Mouse (Mus musculus) forebrain, embryonic 10.5 days (tissue): ENCODE measurements around the gene Hecw2. TPM values are rescaled to one million over a fixed set of nuclear protein-coding genes. Genes with fewer than 3 reads are reported as not detected.

Source experiments
- DNase-seq: peaks from one replicate; pipeline ENCODE4 v3.0.0-alpha.2; 2017; ENCODE audit warnings: low spot score; ENCODE audit errors: extremely low spot score
- H3K27ac ChIP-seq: fragments of 300-500 bp; sonication (generic); 2 replicates; pipeline ENCODE4 v1.5.1; 2016; ENCODE audit warnings: mild to moderate bottlenecking
- H3K27me3 ChIP-seq: fragments of 300-500 bp; sonication (generic); 2 replicates; pipeline ENCODE4 v1.6.1; 2016; ENCODE audit warnings: mild to moderate bottlenecking; ENCODE audit not compliant: poor library complexity, severe bottlenecking
- H3K36me3 ChIP-seq: fragments of 300-500 bp; sonication (generic); replicated peaks from 2 replicates; pipeline ENCODE4 v1.6.1; 2016; ENCODE audit warnings: mild to moderate bottlenecking, moderate library complexity
- H3K4me1 ChIP-seq: fragments of 300-500 bp; sonication (generic); 2 replicates; pipeline ENCODE4 v1.6.1; 2016
- H3K4me3 ChIP-seq: fragments of 300-500 bp; sonication (generic); 2 replicates; pipeline ENCODE4 v1.5.1; 2016; ENCODE audit warnings: mild to moderate bottlenecking, moderate library complexity
- H3K9me3 ChIP-seq: fragments of 300-500 bp; sonication (generic); 2 replicates; pipeline ENCODE4 v1.6.1; 2016; ENCODE audit warnings: mild to moderate bottlenecking, moderate library complexity
- WGBS: fragments of 180-500 bp; shearing (Covaris S2); methylation state at CpG from one replicate; pipeline ENCODE4 v1.1.7; 2016; 5-methylcytosine and 5-hydroxymethylcytosine counted together
- polyA plus RNA-seq: library from polyadenylated mRNA; unstranded; fragments of >200 nt; fragmentation: Nextera tagmentation; extraction: Ambion mirVana; gene quantifications from 2 replicates; pipeline ENCODE4 v1.2.1, GENCODE M21; 2016

Gene Hecw2
- polyA plus RNA-seq, 1 experiment from 2014 or later, result 3.2 TPM

DNA sequence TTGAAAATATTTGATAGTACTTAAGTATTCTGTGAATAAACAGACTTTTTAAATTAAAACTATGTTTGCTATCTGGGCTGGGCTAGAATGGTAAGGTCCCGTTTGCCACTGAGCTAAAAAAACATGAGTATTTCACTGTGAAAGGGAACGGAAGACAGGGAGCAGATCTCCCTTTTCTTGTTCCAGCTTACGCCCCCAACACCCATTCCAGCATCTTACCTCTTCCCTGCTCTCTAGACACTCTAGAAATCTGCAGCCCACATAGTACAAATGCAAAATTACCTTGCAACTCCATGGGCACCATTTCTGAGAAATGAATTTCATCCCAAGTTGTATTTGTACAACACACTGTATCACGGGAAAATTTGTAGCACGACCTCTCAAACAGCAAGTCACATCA is 49.9 kb downstream of the Hecw2 start:
- Histone ChIP-seq H3K27ac (no peak overlapping the region), H3K27me3 (no peaks in the 10 kb centered on the region), H3K4me3 (no peak overlapping the region), H3K4me1 (no peaks in the 10 kb centered on the region), H3K36me3 (no peaks in the 10 kb centered on the region), H3K9me3 (no peaks in the 10 kb centered on the region)
- DNase-seq, result no peak
- 91% methylated on average over 5 of the region's 5 CpGs for WGBS

DNA sequence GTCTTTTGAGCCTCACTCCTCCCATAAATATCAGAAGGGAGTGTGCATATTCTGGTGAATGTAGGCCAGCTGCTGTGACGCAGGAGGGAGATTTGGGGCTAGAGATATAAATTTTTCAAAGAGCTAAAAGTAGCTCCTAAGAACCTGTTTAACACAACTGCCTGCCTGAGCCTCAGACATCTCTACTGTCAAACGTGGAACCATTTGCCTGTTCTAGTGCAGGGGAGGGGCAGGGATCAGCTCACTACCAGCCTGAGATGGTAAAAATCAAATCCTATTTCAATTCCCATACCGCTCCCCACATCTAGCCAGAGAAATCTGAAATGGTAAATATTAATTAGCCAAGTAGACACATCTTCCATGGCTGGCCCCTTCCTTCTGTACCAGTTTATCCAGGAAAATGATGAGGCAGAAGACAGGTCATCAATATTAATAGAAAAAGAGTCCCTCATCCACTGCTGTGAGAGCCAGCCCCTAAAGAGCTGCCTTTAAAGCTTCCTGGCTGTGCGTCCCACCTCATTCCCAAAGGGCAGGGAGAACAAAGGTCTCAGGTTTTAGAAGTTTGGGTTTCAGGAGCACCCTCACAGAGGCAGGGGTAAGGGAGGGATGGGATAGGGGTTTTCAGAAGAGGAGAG is 61.0 kb downstream of the Hecw2 start:
- H3K4me3 ChIP-seq, result no peak overlapping the region
- no peaks in the 10 kb centered on the region for H3K27me3 ChIP-seq
- no peak for DNase-seq
- peaks cover 9% of the 10 kb centered on the region; the same call in 1 of the 2 replicates for H3K4me1 ChIP-seq
- no peaks in the 10 kb centered on the region for H3K9me3 ChIP-seq
- H3K27ac ChIP-seq, result no peak overlapping the region
- no peaks in the 10 kb centered on the region for H3K36me3 ChIP-seq
- WGBS, result 75% methylated on average over 4 of the region's 4 CpGs

DNA sequence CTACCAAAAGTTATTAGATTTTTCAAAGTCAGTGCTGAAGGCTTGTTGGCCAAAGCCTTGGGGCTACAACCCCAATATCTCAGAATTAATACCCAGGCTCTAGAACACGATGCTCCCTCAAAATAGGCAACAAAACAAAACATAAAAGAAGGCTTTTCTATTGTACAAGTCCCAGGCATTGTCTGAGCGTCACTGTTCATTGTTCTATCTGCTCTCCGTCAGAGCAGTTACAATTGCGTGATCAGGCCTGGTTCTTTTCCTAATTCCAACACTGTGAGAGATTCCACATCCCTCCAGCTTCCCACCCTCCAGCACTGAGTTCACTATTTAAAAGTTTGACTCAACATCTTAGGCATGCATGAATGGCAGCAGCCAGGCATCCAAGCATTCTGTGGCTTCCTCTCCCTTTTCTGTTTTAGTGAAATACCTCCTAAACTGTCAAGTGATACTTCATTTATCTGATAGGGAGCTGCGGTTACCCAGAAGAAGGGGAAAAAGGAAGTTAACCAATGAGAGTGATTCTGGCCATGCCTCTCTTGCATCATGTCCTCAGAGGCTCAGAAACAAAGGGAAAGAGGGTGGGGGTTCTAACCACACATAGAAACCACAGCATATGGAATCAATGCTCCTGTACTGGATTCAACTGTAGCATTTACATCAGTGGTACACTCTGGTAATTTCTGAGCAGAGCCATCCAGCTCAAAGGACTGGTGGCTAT is 66.1 kb downstream of the Hecw2 start:
- WGBS, result 65% methylated on average over 5 of the region's 5 CpGs
- H3K4me3 ChIP-seq, result no peak overlapping the region
- no peak for DNase-seq
- no peaks in the 10 kb centered on the region for H3K27me3 ChIP-seq
- no peak overlapping the region for H3K27ac ChIP-seq
- H3K9me3 ChIP-seq, result no peaks in the 10 kb centered on the region
- H3K4me1 ChIP-seq, result peaks cover 10% of the 10 kb centered on the region; the same call in 1 of the 2 replicates
- no peaks in the 10 kb centered on the region for H3K36me3 ChIP-seq

DNA sequence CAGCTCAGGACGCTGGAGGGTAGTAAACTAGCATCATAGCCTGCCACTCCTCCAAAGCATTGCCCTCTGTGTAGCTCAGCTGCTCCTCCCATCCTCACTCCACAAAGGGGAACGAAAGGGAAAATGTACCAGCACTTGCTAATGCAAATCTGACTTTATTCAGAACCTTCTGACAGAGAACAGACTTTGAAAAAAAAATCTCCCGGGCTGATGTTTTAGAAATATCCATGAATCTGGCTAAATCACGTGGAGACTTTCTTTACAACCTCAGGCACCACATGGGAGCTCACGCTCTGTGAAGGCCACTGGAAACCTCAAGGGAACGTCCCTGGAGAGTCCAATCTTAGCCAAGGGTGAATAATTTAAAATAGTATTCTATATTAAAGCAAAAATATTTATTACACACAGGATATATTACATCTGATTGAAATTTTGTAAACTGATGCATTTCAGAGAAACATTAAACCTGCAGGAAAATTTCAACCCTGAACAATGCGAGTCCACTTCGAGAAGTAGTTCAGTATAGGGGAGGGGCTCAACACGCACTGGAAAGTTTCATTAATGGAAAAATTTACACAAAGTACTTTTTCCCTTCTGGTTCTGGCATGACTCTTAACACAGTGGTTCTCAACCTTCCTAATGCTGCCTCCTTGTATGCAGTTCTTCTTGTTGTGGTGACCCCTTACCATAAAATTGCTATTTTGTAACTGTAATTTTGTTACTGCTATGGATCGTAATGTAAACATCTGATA is 67.8 kb downstream of the Hecw2 start:
- H3K27ac ChIP-seq, result no peak overlapping the region
- no peak for DNase-seq
- H3K36me3 ChIP-seq, result no peaks in the 10 kb centered on the region
- H3K27me3 ChIP-seq, result no peaks in the 10 kb centered on the region
- H3K4me1 ChIP-seq, result 0 out of 2 replicates have a peak, but pooled peaks cover 6% of the 10 kb centered on the region
- H3K9me3 ChIP-seq, result no peaks in the 10 kb centered on the region
- H3K4me3 ChIP-seq, result no peak overlapping the region
- WGBS, result 87% methylated on average over 10 of the region's 10 CpGs

DNA sequence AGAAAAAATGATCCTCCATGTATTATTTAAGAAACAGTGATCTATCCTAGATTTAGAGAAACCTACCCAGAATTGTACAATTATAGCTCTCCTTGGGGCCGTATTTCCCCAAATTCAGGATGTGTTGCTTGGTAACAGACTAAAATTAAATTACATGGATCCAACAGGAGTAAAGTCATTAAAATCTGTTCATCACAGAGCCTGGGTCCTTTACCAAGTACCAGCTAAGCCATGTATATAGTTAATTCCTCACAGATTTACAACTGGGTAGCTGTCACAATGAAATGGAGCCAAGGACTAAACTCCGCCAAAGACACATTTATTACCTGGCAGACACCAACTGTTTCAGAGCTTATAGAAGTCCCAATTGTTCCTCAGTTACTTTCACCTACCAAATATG is 72.4 kb downstream of the Hecw2 start:
- H3K4me1 ChIP-seq, result peaks cover 9% of the 10 kb centered on the region
- WGBS, result 87% methylated on average over 2 of the region's 2 CpGs
- DNase-seq, result no peak
- H3K27me3 ChIP-seq, result no peaks in the 10 kb centered on the region
- no peaks in the 10 kb centered on the region for H3K9me3 ChIP-seq
- no peak overlapping the region for H3K4me3 ChIP-seq
- H3K36me3 ChIP-seq, result no peaks in the 10 kb centered on the region
- H3K27ac ChIP-seq, result no peak overlapping the region

DNA sequence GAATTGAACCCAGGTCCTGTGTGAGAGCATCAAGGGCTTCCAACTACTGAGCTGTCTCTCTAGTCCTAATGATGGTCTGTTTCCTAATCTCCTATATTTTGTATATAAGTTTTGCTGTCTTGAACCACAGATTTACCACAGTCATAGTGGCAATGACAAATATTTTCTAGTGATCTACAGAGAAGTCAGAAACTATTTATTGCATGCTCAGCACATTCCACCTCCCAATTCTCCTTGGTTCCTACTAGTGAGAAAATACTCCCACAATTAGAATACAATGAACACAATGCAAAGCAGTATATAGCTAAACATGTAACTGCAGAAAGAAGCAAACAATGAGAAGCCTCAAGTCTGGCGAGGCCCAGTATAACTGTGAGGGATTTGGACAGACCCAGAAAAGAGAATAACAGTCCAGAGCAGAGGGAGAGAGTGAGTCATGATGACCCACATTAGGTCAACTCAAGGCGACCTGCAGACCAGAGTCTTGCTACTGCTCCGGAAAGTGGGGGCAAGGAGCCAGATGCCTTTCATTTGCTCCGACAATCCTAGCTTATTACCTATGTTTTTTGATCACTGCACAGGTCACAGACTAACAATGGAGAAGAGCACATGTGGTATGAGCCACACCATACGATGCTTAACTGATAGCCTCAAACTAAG is 73.8 kb downstream of the Hecw2 start:
- no peak overlapping the region for H3K27ac ChIP-seq
- no peaks in the 10 kb centered on the region for H3K9me3 ChIP-seq
- 89% methylated on average over 5 of the region's 5 CpGs for WGBS
- no peaks in the 10 kb centered on the region for H3K27me3 ChIP-seq
- no peaks in the 10 kb centered on the region for H3K36me3 ChIP-seq
- no peak for DNase-seq
- no peak overlapping the region for H3K4me3 ChIP-seq
- H3K4me1 ChIP-seq, result peaks cover 9% of the 10 kb centered on the region

DNA sequence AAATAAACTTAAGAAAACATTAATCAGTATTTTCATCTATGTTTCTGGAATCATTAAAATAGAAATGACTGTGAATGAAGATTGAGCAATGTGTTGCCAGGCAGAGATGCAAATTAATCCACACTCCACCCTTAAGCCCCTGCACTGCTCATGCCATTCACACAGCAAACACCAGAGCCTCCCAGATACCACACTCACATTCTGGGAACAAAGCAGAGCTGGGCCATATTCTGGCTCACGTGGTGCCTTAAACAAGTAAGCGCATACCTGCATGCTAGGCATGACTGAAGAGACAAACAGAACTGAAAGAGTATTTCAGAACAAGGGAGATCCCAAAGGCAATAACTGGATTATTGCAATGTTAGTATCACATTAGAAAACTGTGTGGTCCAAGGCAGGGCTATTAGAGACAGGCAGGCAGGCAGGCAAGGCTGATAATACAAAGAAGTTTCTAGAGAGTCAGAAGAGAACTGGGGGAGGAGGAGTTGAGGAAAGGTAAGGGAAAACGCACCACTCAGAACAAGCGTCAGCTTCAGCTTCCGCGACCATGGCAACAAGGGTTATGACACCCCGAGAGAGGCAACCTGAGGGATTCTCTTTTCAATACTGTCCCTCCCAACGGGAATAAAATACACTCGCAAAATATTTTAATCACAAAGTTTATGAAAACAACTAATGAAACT is 75.2 kb downstream of the Hecw2 start:
- no peaks in the 10 kb centered on the region for H3K36me3 ChIP-seq
- no peaks in the 10 kb centered on the region for H3K9me3 ChIP-seq
- H3K4me1 ChIP-seq, result peaks cover 9% of the 10 kb centered on the region
- no peak for DNase-seq
- no peaks in the 10 kb centered on the region for H3K27me3 ChIP-seq
- WGBS, result 79% methylated on average over 9 of the region's 9 CpGs
- no peak overlapping the region for H3K4me3 ChIP-seq
- H3K27ac ChIP-seq, result no peak overlapping the region

DNA sequence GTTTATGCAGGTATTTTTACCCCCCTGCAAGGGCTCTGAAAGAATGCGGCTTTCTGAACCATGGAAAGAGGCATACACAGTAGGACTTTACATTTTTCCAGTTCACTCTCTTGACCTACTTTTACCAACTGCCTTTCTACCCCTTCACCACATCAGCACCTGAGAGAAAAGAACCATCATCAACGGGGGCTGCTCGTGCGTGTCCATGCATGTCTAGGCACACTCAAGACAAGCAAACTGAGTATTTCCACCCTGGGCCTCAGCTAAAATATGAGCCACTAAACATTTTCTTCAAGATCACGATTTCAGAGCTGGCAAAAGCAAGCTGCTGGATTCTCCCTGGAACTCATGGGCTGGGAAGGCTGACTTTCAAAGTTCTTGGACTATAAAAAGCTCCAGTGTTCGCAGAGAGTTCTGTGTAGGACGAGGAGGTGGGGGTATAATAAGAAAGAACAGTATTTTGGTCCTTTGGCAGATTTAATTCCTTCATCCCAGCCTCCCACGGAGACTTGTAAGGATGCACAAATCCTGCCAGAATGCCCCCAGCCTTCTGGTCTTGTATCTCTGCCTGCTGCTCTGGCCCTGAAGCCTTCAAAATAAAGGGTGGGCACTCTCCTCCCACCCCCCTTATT is 76.5 kb downstream of the Hecw2 start:
- WGBS, result 82% methylated on average over 8 of the region's 8 CpGs
- Histone ChIP-seq H3K4me1 (peaks cover 9% of the 10 kb centered on the region), H3K36me3 (no peaks in the 10 kb centered on the region), H3K27ac (no peak overlapping the region), H3K9me3 (no peaks in the 10 kb centered on the region), H3K4me3 (no peak overlapping the region), H3K27me3 (no peaks in the 10 kb centered on the region)
- DNase-seq, result no peak

DNA sequence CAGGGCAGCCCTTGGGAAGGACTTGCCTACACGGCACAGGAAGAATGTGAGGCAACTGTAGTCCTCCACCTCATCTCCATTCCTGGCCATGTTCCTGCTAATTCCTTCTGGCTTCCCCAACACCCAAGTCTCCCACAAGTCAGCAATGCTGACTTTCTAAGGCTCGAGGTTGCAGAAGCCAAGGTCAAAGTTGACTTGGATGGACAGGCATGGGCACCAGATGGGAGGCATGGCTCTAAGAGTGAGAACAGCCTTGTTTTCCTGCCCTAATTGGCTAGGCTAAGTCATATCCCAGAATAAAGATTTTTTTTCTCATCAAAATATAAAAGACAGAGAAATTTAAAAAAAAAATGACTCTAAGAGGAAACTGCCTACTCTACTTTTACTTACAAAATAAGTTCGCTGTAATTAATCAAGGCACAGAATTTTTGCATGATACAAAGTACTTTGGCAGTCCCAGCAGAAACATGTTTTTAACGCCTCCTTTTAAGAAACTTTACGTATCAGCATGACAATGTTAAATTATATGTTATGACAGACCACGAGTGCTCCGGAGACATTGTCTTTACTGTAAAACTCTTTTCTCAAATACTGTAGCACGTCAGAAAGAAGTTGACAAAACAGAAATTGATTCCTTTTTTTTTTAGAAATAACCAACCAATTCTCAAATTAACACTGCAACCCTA is 83.9 kb downstream of the Hecw2 start:
- Histone ChIP-seq H3K4me1 (no peaks in the 10 kb centered on the region), H3K4me3 (no peak overlapping the region)
- WGBS, result 90% methylated on average over 8 of the region's 8 CpGs

DNA sequence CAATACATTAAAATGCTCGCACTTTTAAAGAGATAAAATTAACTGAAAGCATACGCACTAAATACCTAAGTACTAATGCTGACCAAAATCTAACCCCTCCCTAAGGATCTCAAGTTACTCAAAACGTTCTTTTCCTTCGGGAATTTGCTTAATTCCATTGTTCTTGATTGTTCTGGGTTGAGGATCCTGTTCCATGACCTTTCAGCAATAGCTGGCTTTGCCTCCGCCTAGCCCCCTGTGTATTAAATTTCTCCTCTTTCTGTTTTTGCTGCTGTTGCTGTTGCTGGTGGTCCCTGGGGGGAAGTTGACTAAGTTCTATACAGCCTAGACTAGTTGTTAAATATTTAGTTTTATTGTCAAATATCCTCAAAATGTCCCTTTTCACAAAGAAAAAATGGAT is 85.7 kb downstream of the Hecw2 start:
- WGBS, result 61% methylated on average over 5 of the region's 5 CpGs

More for the DNA sequence above, 83.9 kb downstream of the Hecw2 start:
- no peak for DNase-seq
- Histone ChIP-seq H3K36me3 (no peaks in the 10 kb centered on the region), H3K27me3 (no peaks in the 10 kb centered on the region), H3K27ac (no peak overlapping the region), H3K9me3 (no peaks in the 10 kb centered on the region)

DNA sequence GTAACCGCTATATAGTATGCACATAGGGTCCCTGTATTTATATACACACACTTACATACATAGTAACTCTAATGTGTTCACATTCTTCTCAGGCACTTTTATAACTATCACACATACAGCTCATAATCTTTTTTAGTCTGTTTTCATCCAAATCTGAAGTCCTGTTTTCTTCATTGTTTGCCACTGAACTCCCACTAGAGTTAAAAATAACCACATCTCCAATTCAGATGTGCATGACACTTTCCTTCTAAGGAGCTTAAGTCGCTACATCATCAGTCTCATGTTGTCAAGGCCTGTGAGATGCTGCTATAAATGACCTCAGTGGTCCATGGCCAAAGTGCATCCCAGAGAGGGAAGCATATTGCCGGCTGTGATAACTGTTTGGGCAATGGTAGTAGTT is 88.2 kb downstream of the Hecw2 start:
- no peaks in the 10 kb centered on the region for H3K4me1 ChIP-seq
- H3K27me3 ChIP-seq, result no peaks in the 10 kb centered on the region
- 96% methylated on average over 3 of the region's 3 CpGs for WGBS
- H3K27ac ChIP-seq, result no peak overlapping the region
- no peak for DNase-seq
- H3K36me3 ChIP-seq, result no peaks in the 10 kb centered on the region
- no peak overlapping the region for H3K4me3 ChIP-seq
- H3K9me3 ChIP-seq, result no peaks in the 10 kb centered on the region

More for the DNA sequence above, 85.7 kb downstream of the Hecw2 start:
- Histone ChIP-seq H3K4me1 (no peaks in the 10 kb centered on the region), H3K27ac (no peak overlapping the region), H3K4me3 (no peak overlapping the region), H3K27me3 (no peaks in the 10 kb centered on the region), H3K9me3 (no peaks in the 10 kb centered on the region), H3K36me3 (no peaks in the 10 kb centered on the region)
- DNase-seq, result no peak
